In genomic region chr3:88205563-88206491, GRCm38 (mm10) we compare ENCODE assay signal across 12 mouse cellular contexts. TPM values are rescaled to one million over a fixed set of nuclear protein-coding genes. Genes with fewer than 3 reads are reported as not detected.
DNase-seq lines count a peak whose midpoint lies in the region; ATAC-seq and TF ChIP-seq lines count a peak whose summit lies in the region.
"Had no signal": no experiment of that assay in that cellular context is flagged by ENCODE, and none has a peak within 500 bp of the region (broad histone marks: within the 10 kb centered on the region; RNA-seq: fewer than 3 reads in every experiment).

No protein-coding gene starts in this region.

- H3K36me3 ChIP-seq in forebrain, embryonic 12.5 days (replicated peaks), result peaks cover 13% of the 10 kb centered on the region
- no peaks in the 10 kb centered on the region for H3K36me3 ChIP-seq in hindbrain, postnatal 0 days (ENCODE audit: insufficient read depth, low read length)
- H3K36me3 ChIP-seq: embryonic facial prominence, embryonic 12.5 days; G1E had no signal

- H3K27ac ChIP-seq in forebrain, embryonic 12.5 days, result peak overlapping the region; percentile 99
- peak overlapping the region; percentile 94 for H3K27ac ChIP-seq in hindbrain, postnatal 0 days
- H3K27ac ChIP-seq in olfactory bulb, adult 2 months (ENCODE audit: insufficient read depth, low read depth, low read length), result peak overlapping the region; percentile 98
- H3K27ac ChIP-seq: embryonic facial prominence, embryonic 12.5 days had no signal

- under 1% methylated on average over 8 of the region's 8 CpGs for WGBS in forebrain, embryonic 12.5 days
- 4% methylated on average over 8 of the region's 8 CpGs for WGBS in hindbrain, postnatal 0 days
- WGBS in olfactory bulb, adult 2 months, result 16% methylated on average over 8 of the region's 8 CpGs

- no peaks in the 10 kb centered on the region for H3K9me3 ChIP-seq in forebrain, embryonic 12.5 days
- no peaks in the 10 kb centered on the region for H3K9me3 ChIP-seq in hindbrain, postnatal 0 days (ENCODE audit: low read length)
- H3K9me3 ChIP-seq: embryonic facial prominence, embryonic 12.5 days; G1E had no signal

- intact Hi-C loops in left cerebral cortex, postnatal 4 days (cut with DNase I), result no loop called here

- DNase-seq in left cerebral cortex, postnatal 4 days, result peak; percentile 80
- DNase-seq in left cerebral cortex, adult 9 months (ENCODE audit: low spot score in 2 of 2), result no peak
- peak; percentile 85 for DNase-seq in hindbrain, postnatal 0 days (ENCODE audit: low spot score)
- no peak for DNase-seq in spleen, postnatal 10 days (ENCODE audit: low spot score in 2 of 2)
- DNase-seq in lung, postnatal 4 days, result no peak
- DNase-seq: adrenal gland, adult 8-10 months; gastrocnemius, postnatal 36 days had no signal

- no peak for TF ChIP-seq POLR2A in olfactory bulb, adult 2 months (IDR thresholded peaks at IDR 0.05; ENCODE audit: insufficient read depth, low read depth, low read length)

- peak overlapping the region; percentile 88 for H3K4me2 ChIP-seq in forebrain, embryonic 12.5 days
- H3K4me2 ChIP-seq in hindbrain, postnatal 0 days (ENCODE audit: low read depth, low read length), result peak overlapping the region; percentile 66
- H3K4me2 ChIP-seq: embryonic facial prominence, embryonic 12.5 days had no signal

- peak; percentile 77 for ATAC-seq in forebrain, embryonic 12.5 days (ENCODE audit: low FRiP score)
- peak; percentile 84 for ATAC-seq in hindbrain, postnatal 0 days

- peaks cover 83% of the 10 kb centered on the region for H3K4me1 ChIP-seq in forebrain, embryonic 12.5 days
- peaks cover 49% of the 10 kb centered on the region for H3K4me1 ChIP-seq in hindbrain, postnatal 0 days (ENCODE audit: insufficient read depth, low read length)
- peaks cover 54% of the 10 kb centered on the region for H3K4me1 ChIP-seq in olfactory bulb, adult 2 months (ENCODE audit: control insufficient read depth, insufficient read depth, low read length)

- H3K27me3 ChIP-seq in forebrain, embryonic 12.5 days, result peaks cover 67% of the 10 kb centered on the region
- no peaks in the 10 kb centered on the region for H3K27me3 ChIP-seq in hindbrain, postnatal 0 days (ENCODE audit: insufficient read depth, low read length)

- H3K9ac ChIP-seq in forebrain, embryonic 12.5 days, result peak overlapping the region; percentile 99
- peak overlapping the region; percentile 81 for H3K9ac ChIP-seq in hindbrain, postnatal 0 days (replicated peaks; ENCODE audit: low read length)
- H3K9ac ChIP-seq: embryonic facial prominence, embryonic 12.5 days had no signal

- TF ChIP-seq CTCF in hindbrain, postnatal 0 days (IDR thresholded peaks at IDR 0.05; ENCODE audit: low read depth), result no peak
- no peak for TF ChIP-seq CTCF in olfactory bulb, adult 2 months (IDR thresholded peaks at IDR 0.05; ENCODE audit: insufficient read depth, low read depth, low read length)

- peak overlapping the region; percentile 71 for H3K4me3 ChIP-seq in forebrain, embryonic 12.5 days (replicated peaks)
- peak overlapping the region; percentile 57 for H3K4me3 ChIP-seq in hindbrain, postnatal 0 days (ENCODE audit: low read length)
- H3K4me3 ChIP-seq in olfactory bulb, adult 2 months (ENCODE audit: insufficient read depth, low read depth, low read length), result no peak overlapping the region
- H3K4me3 ChIP-seq: embryonic facial prominence, embryonic 12.5 days had no signal

RNA-seq across cellular contexts. Expression of gene Rhbg, which starts 48.7 kb away (rescaled TPM):
- total RNA-seq in left cerebral cortex, postnatal 4 days (2021), result 1 to 10 TPM in 1 of 2 experiments, under 1 TPM in 1; 0.46 to 1.4 TPM
- polyA plus RNA-seq in forebrain, embryonic 12.5 days (2016; fragmentation: Nextera tagmentation; extraction: Ambion mirVana), result 0.28 TPM in 1 of 2 replicates, not detected in the other
- total RNA-seq in hindbrain, postnatal 0 days (2014; rRNA removed), result 0.94 and 1.0 TPM in 2 replicates
- polyA plus RNA-seq in hindbrain, postnatal 0 days (2015; fragmentation: Nextera tagmentation; extraction: Ambion mirVana), result 0.37 and 0.43 TPM in 2 replicates
- polyA plus RNA-seq in olfactory bulb, adult 2 months (2012; ENCODE audit: insufficient read depth, insufficient read length, low replicate concordance, missing spikeins), result not detected in 2 replicates
- total RNA-seq: G1E; gastrocnemius, postnatal 36 days; monocyte, adult 5-6 weeks had no signal
- polyA plus RNA-seq: G1E had no signal

Comparison
In these comparisons a context has a peak if more than half of its experiments do, and no peak if none do; other contexts are left out.
1. DNase-seq: peak in left cerebral cortex, postnatal 4 days (single experiment) and hindbrain, postnatal 0 days (single experiment); none in left cerebral cortex, adult 9 months (0 of 2), spleen, postnatal 10 days (0 of 2) and lung, postnatal 4 days (0 of 2).
2. Peak in every context shown above with its lines, with median percentiles within 50 percentile points of each other: H3K27ac ChIP-seq.